Mouse (Mus musculus) testis, adult 2 months (tissue): Measurements from ENCODE around the gene Mknk1.

Experiments
- CTCF ChIP-seq: fragments of 200-500 bp; IDR thresholded peaks from 2 replicates; pipeline ENCODE4 v1.5.1; 2012; ENCODE audit warnings: low read depth, mild to moderate bottlenecking, inconsistent platforms, low read length, moderate library complexity; ENCODE audit not compliant: control insufficient read depth, insufficient read depth, insufficient replicate concordance
- POLR2A ChIP-seq: fragments of 200-500 bp; IDR thresholded peaks from 2 replicates; pipeline ENCODE4 v1.6.1; 2012; ENCODE audit warnings: low read depth, mild to moderate bottlenecking, inconsistent platforms, low read length, moderate library complexity; ENCODE audit not compliant: control insufficient read depth

- TF ChIP-seq POLR2A (no peak), CTCF (no peak)
These were observed 16.6 kb downstream of the Mknk1 start for GRCm38 (mm10) chr4:115855609-115856008.
